Mouse (Mus musculus): ENCODE data around the gene Mrgprx2. TPM values are rescaled to one million over a fixed set of nuclear protein-coding genes. Genes with fewer than 3 reads are reported as not detected.
"Not testable (repeated sequence)": the region's sequence is repeated elsewhere in the genome, so short reads cannot be mapped to it uniquely, and the experiment has no call there.

Gene Mrgprx2
- total RNA-seq (2017) = not detected in 2 replicates

GRCm38 (mm10) chr7:48499221-48499620 lies at the start of gene Mrgprx2:
Gene Mrgprx2 (minus strand): TSS chr7:48499321.
- no peak for ATAC-seq (replicated peaks in 1 of 2; ENCODE audit: insufficient read depth in 1 of 2, low FRiP score in 2 of 2, low TSS enrichment in 1 of 2, low read depth in 1 of 2, poor library complexity in 2 of 2, severe bottlenecking in 2 of 2)

- ATAC-seq (replicated peaks in 1 of 2; ENCODE audit: insufficient read depth in 1 of 2, low FRiP score in 2 of 2, low TSS enrichment in 1 of 2, low read depth in 1 of 2, poor library complexity in 2 of 2, severe bottlenecking in 2 of 2) = no peak
Measured at GRCm38 (mm10) chr7:48456242-48456641, 42.9 kb downstream of the Mrgprx2 start, which contains the start of gene Mrgprb1. Gene Mrgprb1 (minus strand): TSS chr7:48456342.

GRCm38 (mm10) chr7:48436581-48436980 lies 62.5 kb downstream of the Mrgprx2 start:
- ATAC-seq (replicated peaks in 1 of 2; ENCODE audit: insufficient read depth in 1 of 2, low FRiP score in 2 of 2, low TSS enrichment in 1 of 2, low read depth in 1 of 2, poor library complexity in 2 of 2, severe bottlenecking in 2 of 2) = no peak

GRCm38 (mm10) chr7:48435936-48436335 lies 63.2 kb downstream of the Mrgprx2 start:
- not testable (repeated sequence) for ATAC-seq (replicated peaks in 1 of 2; ENCODE audit: insufficient read depth in 1 of 2, low FRiP score in 2 of 2, low TSS enrichment in 1 of 2, low read depth in 1 of 2, poor library complexity in 2 of 2, severe bottlenecking in 2 of 2)

Other genes with a start within 250 kb of the Mrgprx2 start
- not detected in 2 replicates for gene Mrgprb8, start 110.8 kb downstream of the Mrgprx2 start, total RNA-seq (2017)
- gene Mrgprb1, start 43.0 kb downstream of the Mrgprx2 start, total RNA-seq (2017) = not detected in 2 replicates
- gene Mrgprb2, start 58.8 kb upstream of the Mrgprx2 start, total RNA-seq (2017) = not detected in 2 replicates
- not detected in 2 replicates for gene Mrgprb3, start 144.5 kb upstream of the Mrgprx2 start, total RNA-seq (2017)

All from hematopoietic stem cell, adult 5-6 weeks (primary cell).